Mouse (Mus musculus) bone marrow macrophage, adult 2 months (primary cell): ENCODE measurements around the gene Il6ra. TPM values are rescaled to one million over a fixed set of nuclear protein-coding genes. Genes with fewer than 3 reads are reported as not detected.

Experiments
- H3K27ac ChIP-seq: 2 replicates; pipeline ENCODE4 v1.5.1; 2012; ENCODE audit warnings: low read depth, low read length; ENCODE audit not compliant: insufficient read depth
- H3K4me1 ChIP-seq: 2 replicates; pipeline ENCODE4 v1.6.1; 2012; ENCODE audit warnings: low read length; ENCODE audit not compliant: control insufficient read depth, insufficient read depth
- H3K4me3 ChIP-seq: 2 replicates; pipeline ENCODE4 v1.5.1; 2012; ENCODE audit warnings: mild to moderate bottlenecking, low read length, moderate library complexity; ENCODE audit not compliant: insufficient read depth
- CTCF ChIP-seq: IDR thresholded peaks from 2 replicates; pipeline ENCODE4 v1.5.1; 2012; ENCODE audit warnings: low read depth, mild to moderate bottlenecking, low read length, moderate library complexity
- POLR2A ChIP-seq: IDR thresholded peaks from 2 replicates; pipeline ENCODE4 v1.6.1; 2012; ENCODE audit warnings: mild to moderate bottlenecking, low read depth, low read length, borderline replicate concordance
- polyA plus RNA-seq: library from polyadenylated mRNA; stranded (reverse); fragments of >200 nt; gene quantifications from 2 replicates; pipeline ENCODE4 v1.2.4, GENCODE M21; 2012; ENCODE audit not compliant: missing spikeins, insufficient read depth, insufficient read length

Gene Il6ra
- polyA plus RNA-seq, 1 experiment, result 82.0 TPM

DNA sequence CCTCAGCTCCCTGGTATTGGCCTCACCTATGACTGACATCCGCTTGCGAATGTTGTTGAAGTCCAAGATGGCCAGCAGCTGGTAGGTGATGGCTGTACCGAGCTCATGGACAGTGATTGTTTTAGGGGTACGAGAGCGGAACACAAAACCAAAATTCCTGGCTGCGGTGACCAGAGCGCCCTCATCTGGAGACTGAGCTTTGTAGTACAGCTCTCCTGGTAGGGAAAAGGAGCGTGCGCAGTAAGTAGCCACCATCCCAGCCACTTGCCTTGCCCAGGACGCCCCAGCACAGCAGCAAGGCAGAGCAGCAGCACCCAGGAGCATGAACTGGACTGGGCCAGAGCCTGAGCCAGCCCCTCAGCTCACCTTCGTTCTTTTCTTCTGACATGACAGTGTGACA, 35.0 kb upstream of the Il6ra start:
- H3K4me1 ChIP-seq, result no peaks in the 10 kb centered on the region
- H3K27ac ChIP-seq, result no peak overlapping the region
- TF ChIP-seq POLR2A (no peak), CTCF (no peak; the same call in 1 of the 2 replicates)
- no peak overlapping the region for H3K4me3 ChIP-seq

DNA sequence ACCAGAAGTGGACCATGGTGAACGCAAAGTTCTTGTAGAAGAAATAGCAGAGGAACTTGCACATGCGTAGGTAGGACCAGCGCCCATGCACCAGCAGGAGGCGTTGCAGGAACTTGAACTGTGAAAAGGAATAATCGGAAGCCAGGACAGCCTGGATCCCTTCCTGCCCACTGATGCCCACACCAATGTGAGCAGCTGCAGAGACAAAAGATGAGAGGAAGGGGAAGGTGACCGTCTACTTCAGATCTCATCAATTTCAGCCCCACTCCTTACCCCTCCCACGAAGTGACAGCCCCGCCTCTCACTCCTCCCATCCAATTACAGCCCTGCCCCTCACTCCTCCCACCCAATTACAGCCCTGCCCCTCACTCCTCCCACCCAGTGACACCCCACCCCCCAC, 32.0 kb upstream of the Il6ra start:
- Histone ChIP-seq H3K4me1 (no peaks in the 10 kb centered on the region), H3K27ac (no peak overlapping the region), H3K4me3 (no peak overlapping the region)
- TF ChIP-seq POLR2A, result no peak
- no peak for TF ChIP-seq CTCF

DNA sequence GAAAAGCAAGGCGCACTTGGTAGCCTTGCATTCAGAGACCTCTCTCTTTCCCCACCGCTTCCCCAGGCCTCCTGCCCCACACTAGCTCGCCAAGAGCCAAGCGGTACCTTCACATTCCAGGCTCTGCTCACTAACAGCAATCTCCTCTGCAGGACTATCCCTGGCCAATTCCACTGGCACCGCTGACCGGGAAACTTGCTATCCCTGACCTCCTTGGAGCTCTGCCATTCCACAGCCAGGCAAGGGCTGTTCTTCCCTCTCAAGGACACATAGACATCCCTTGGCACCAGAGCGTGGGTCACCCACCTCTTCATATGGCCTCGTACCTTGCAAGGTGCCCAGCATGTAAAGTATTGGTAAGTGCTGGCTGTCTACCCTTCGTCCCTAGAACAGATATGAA, 29.9 kb upstream of the Il6ra start:
- Histone ChIP-seq H3K4me1 (no peaks in the 10 kb centered on the region), H3K4me3 (no peak overlapping the region), H3K27ac (no peak overlapping the region)
- TF ChIP-seq CTCF, result no peak

DNA sequence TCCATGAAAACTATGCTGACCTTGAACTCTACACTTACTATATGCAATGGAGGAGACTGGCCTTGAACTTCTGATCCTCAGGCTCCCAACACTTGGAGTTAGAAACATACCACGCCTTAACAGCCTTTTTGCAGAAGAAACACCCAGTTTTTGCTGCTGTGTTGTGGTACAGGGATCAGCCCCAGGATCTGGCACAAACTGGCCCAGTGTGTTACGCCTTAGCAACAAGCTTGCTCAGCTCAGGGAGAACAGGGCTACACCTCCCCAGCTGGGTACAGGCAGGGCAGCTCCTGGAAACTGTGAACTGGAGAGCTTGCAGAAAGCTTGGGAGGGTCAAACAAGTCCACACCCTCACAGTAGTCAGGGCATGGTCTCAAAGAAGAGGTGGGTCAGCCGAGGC, 23.5 kb upstream of the Il6ra start:
- Histone ChIP-seq H3K4me3 (no peak overlapping the region), H3K27ac (no peak overlapping the region), H3K4me1 (peaks cover 10% of the 10 kb centered on the region)
- TF ChIP-seq POLR2A (no peak), CTCF (no peak)

DNA sequence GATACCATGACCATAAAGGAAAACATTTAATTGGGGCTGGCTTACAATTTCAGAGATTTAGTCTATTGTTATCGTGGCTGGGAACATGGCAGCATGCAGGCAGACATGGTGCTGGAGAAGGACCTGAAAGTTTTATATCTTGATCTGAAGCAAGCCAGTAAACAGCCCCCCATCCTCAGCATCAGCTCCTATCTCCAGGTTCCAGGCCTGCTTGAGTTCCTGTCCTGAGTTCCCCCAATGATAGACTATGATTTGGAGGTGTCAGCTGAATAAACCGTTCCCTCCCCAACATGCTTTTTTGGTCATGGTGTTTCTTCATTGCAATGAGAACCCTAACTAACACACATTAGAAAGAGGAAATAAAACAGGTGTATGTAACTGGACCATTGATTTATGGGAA, 19.9 kb upstream of the Il6ra start:
- Histone ChIP-seq H3K27ac (no peak overlapping the region), H3K4me1 (peaks cover 17% of the 10 kb centered on the region), H3K4me3 (no peak overlapping the region)
- TF ChIP-seq POLR2A (no peak), CTCF (no peak)

DNA sequence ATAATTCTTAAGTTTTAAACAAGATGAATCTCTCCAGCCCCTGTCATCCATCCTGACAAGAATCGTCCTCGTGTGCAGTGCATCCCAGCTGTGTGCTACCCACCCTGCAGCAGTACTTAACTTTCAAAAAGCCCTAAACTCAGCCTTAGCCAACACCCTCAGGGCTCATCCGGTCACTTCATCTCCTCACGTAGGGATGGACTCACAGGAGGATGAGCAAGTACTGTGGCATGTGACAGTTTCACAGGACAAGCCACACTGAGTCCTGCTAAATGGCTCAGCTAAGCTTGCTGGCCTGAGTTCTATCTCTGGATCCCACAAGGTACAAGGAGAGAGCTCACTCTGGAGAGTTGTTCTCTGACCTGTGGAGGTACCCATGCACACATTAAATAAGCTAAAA, 16.0 kb upstream of the Il6ra start:
- TF ChIP-seq CTCF (no peak), POLR2A (no peak)
- H3K4me3 ChIP-seq, result no peak overlapping the region
- H3K4me1 ChIP-seq, result peaks cover 17% of the 10 kb centered on the region
- no peak overlapping the region for H3K27ac ChIP-seq

DNA sequence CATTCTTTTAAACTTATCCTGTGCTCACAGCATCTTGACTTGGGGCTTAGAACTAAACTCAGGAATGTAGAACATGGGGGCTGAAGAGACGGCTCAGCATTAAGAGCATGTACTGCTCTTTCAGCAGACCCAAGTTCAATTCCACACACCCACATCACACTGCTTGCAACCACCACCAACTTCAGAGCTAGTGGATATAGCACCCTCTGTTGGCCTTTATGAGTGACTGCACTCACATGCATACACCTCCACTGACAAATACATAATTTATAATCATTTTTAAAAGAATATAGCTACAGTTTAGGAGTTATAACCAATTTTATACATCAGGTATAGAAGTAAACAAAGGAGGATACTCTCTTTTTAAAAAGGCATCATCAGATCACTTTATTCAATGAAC, 13.4 kb upstream of the Il6ra start:
- Histone ChIP-seq H3K4me1 (peaks cover 7% of the 10 kb centered on the region), H3K27ac (no peak overlapping the region), H3K4me3 (no peak overlapping the region)
- TF ChIP-seq POLR2A, result no peak
- TF ChIP-seq CTCF, result no peak

DNA sequence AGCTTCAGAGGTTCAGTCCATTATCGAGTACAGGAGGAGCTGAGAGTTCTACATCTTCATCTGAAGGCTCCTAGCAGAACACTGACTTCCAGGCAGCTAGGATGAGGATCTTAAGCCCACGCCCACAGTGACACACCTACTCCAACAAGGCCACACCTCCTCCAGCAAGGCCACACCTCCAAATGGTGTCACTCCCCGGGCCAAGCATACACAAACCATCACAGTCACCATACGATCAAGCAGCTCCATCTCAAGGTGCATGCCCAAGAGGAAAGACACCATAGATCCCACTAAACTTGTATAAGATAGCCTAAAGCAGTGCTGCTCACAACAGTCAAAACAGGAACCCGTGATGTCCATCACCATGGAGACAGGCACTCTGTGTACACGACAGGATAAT, 7.7 kb upstream of the Il6ra start:
- Histone ChIP-seq H3K4me3 (no peak overlapping the region), H3K4me1 (no peaks in the 10 kb centered on the region), H3K27ac (no peak overlapping the region)
- TF ChIP-seq CTCF (no peak), POLR2A (no peak)

DNA sequence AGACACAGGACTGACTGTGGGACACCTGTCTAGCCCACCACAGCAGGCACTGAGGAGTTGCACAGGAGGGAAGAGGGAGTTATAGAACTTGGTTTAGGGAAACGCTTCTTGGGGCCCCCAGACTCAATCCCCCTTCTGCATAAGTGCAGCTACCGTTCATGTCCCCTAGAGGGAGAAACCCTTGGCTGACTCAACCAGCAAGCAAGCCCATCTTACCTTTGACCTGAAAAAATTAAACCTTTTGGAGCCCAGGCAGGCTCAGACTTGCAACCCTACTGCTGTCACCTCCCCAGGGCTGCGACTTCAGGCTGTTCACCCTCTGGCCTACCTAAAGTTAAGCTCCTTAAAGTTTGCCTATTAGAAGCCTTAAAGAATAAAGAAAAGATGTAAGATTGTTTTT, 4.4 kb upstream of the Il6ra start:
- Histone ChIP-seq H3K4me1 (peaks cover 9% of the 10 kb centered on the region), H3K27ac (no peak overlapping the region), H3K4me3 (no peak overlapping the region)
- TF ChIP-seq POLR2A, result no peak
- no peak for TF ChIP-seq CTCF

DNA sequence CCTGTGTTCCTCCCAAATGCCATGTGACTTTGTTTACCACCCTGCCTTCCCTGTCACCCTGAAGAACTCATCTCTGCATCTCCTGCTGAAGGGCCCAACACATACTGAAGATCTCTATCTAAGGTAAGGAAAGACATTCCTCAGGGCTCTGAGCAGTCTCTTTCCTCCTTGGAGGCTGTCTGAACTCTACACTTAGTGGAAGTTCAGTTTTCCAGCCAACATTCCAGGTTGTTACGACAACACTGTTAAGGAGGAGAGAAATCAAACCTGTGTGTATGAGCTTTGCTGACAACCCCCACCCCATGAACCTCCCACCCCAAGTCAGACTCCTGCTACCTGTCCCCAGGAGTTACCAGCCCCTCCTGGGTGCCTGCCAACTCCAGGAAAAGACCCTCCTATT, 3.6 kb upstream of the Il6ra start:
- H3K4me1 ChIP-seq, result peaks cover 9% of the 10 kb centered on the region
- H3K4me3 ChIP-seq, result no peak overlapping the region
- no peak overlapping the region for H3K27ac ChIP-seq
- TF ChIP-seq CTCF (no peak), POLR2A (no peak)

DNA sequence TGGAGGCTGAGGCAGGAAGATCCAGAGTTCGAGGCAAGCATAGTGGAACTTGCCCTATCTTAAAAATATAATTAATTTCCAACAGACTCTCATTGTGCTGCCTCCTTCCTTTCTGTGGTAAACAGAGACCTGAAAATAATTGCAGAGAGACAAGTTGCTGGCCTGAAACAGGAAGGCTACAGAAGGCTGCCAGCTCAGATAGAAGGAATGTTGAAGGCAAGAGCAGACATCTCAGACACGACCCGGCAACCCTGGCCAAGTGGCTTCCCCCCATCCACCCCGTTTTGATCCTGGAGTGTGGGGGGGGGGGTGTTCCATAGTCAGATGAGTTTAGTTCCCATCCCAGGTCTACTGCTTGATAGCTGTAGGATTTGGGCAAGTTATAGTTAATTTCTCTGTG, 1.7 kb upstream of the Il6ra start:
- peaks cover 19% of the 10 kb centered on the region for H3K4me1 ChIP-seq
- no peak for TF ChIP-seq POLR2A
- no peak for TF ChIP-seq CTCF
- H3K4me3 ChIP-seq, result no peak overlapping the region
- no peak overlapping the region for H3K27ac ChIP-seq
